Mouse (Mus musculus) telencephalon, adult 2 months (tissue): ENCODE results near the gene Scfd2.

ENCODE experiments used
- DNase-seq: peaks from one replicate; pipeline ENCODE4 v3.0.0-alpha.2; 2011; ENCODE audit warnings: low read depth, low spot score

Scfd2 gene

DNA sequence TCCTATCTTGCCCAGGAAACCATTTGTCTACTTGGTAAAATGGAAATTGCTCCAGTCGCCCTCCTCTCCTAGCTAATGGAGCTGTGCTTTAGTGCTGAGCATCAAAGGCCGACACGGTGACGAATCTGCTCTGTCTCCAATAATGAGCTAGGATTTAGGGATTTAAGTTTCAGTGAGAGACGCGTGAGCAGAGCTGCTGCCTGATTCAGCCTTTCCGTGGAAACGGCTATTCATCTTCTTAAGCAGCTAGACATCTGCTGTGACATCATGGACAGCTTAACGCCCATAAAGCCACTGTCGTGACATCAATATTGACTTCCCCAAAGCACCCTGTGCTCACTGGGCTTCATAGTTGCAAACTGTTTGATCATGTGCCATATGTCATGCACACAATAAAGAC lies 351.3 kb downstream of the Scfd2 start:
- DNase-seq, result no peak

- no peak for DNase-seq
These were observed 355.9 kb downstream of the Scfd2 start for GRCm38 (mm10) chr5:74175526-74176270.

GRCm38 (mm10) chr5:74173162-74173844 lies 358.3 kb downstream of the Scfd2 start:
- DNase-seq, result no peak

DNA sequence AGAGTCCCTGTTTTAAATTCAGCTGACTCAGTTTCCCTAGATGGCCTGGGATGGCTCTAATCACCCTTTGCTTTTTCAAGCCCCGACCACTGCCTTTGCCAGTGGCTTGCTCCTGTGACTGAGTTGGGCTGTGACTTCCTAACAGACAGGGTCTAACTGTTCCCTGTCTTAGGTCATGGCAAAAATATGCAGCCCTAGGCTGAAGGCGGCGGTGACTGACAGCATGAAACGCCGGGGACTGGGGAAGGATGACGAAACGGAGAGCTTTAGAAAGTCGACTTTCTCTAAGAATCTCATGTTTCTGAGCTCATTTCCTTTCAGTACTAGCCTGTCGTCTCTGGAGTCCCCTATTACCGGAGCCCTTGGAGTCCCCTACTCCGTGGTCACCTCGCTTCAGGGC lies 359.4 kb downstream of the Scfd2 start:
- DNase-seq, result no peak

DNA sequence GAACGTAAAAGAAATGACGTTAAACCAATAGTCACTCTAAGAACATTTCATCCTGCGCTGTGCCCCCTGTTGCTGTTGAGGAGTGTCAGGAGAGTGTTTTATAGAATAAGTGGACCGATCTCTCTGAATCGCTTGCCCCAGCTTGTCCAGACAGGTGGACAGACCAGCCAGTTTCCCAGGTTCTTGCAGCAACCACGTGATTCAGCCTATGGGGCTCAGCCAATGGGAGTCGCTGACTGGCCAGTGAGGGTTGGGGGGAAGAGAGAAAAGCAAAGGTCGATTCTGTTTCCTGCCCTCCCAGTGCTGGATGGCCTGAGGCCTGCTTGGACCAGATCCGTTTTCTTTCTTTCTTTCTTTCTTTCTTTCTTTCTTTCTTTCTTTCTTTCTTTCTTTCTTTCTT lies 359.8 kb downstream of the Scfd2 start:
- DNase-seq, result no peak

- DNase-seq, result no peak
These were observed 363.5 kb downstream of the Scfd2 start for GRCm38 (mm10) chr5:74168085-74168484.

DNA sequence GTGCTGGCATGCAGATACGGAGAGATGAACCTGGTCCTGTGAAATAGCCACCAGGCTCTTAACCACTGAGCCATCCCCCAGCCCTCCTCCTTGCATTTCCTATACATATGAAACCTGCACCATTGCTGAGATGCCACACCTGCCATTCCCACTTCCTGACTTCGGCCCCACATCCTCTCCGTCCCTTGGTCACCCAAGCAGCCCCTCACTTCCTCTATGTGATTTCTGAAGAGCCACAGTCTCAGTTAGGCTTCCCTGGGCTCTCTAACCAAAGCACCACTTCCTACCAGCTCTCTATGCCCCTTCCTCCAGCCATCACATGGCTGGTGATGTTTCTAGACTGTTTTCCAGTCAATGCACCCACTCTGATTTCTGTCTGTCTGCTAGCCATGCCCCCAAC lies 364.9 kb downstream of the Scfd2 start:
- DNase-seq, result no peak

- DNase-seq, result no peak
These were observed 367.0 kb downstream of the Scfd2 start for GRCm38 (mm10) chr5:74164547-74164946.

GRCm38 (mm10) chr5:74163141-74163540 lies 368.4 kb downstream of the Scfd2 start:
- no peak for DNase-seq

GRCm38 (mm10) chr5:74162013-74162412 lies 369.5 kb downstream of the Scfd2 start:
- no peak for DNase-seq

- DNase-seq, result no peak
These were observed 370.1 kb downstream of the Scfd2 start for GRCm38 (mm10) chr5:74161297-74161926.

- no peak for DNase-seq
These were observed 371.2 kb downstream of the Scfd2 start for GRCm38 (mm10) chr5:74160349-74160748.

DNA sequence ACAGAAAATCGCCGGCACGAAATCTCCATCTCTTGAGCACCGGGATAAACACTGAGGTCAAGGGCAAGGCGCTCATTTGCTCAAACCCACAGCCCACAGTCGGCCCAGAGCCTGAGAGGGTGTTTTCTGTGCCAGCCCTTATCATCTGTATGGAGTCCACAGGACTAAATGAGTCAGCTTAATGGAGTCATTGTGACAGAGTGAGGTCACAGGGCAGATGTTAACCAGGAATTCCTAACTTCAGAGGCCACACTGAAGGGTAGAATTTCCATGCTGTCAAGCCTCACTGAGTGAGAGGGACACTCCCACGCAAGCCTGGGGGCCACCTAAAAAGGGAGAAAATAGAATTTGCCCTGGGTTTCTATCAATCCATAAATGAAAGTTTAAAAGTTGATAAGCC lies 371.7 kb downstream of the Scfd2 start:
- DNase-seq, result no peak

GRCm38 (mm10) chr5:74158929-74159632 lies 372.5 kb downstream of the Scfd2 start:
- no peak for DNase-seq

GRCm38 (mm10) chr5:74155860-74156351 lies 375.7 kb downstream of the Scfd2 start:
- no peak for DNase-seq
